Mouse (Mus musculus) hindbrain, embryonic 14.5 days (tissue): Measurements from ENCODE around the gene Btbd10. TPM values are rescaled to one million over a fixed set of nuclear protein-coding genes. Genes with fewer than 3 reads are reported as not detected.

Experiments
- ATAC-seq: fragments of 200-750 bp; cut with Nextera tagmentation; 2 replicates; pipeline ENCODE4 v1.8.0; 2017; ENCODE audit warnings: moderate number of reproducible peaks, mild to moderate bottlenecking, moderate TSS enrichment, moderate library complexity; ENCODE audit not compliant: low FRiP score
- DNase-seq: peaks from one replicate; pipeline ENCODE4 v3.0.0-alpha.2; 2015; ENCODE audit warnings: low spot score
- H3K27ac ChIP-seq: fragments of 300-500 bp; sonication (generic); 2 replicates; pipeline ENCODE4 v1.5.1; 2014; ENCODE audit warnings: mild to moderate bottlenecking, moderate library complexity
- H3K27me3 ChIP-seq: fragments of 300-500 bp; sonication (generic); 2 replicates; pipeline ENCODE4 v1.6.1; 2014; ENCODE audit warnings: mild to moderate bottlenecking, low read length, mixed read lengths; ENCODE audit not compliant: control insufficient read depth, insufficient read depth
- H3K36me3 ChIP-seq: fragments of 300-500 bp; sonication (generic); replicated peaks from 2 replicates; pipeline ENCODE4 v1.6.1; 2014; ENCODE audit not compliant: control insufficient read depth, insufficient read depth
- H3K4me1 ChIP-seq: fragments of 300-500 bp; sonication (generic); replicated peaks from 2 replicates; pipeline ENCODE4 v1.6.1; 2014; ENCODE audit warnings: antibody characterized with exemption, low read length, mixed read lengths; ENCODE audit not compliant: control insufficient read depth, insufficient read depth
- H3K4me2 ChIP-seq: fragments of 300-500 bp; sonication (generic); replicated peaks from 2 replicates; pipeline ENCODE4 v1.6.1; 2014; ENCODE audit warnings: mild to moderate bottlenecking, moderate library complexity
- H3K4me3 ChIP-seq: fragments of 300-500 bp; sonication (generic); replicated peaks from 2 replicates; pipeline ENCODE4 v1.5.1; 2014; ENCODE audit warnings: mild to moderate bottlenecking, low read length
- H3K9ac ChIP-seq: fragments of 300-500 bp; sonication (generic); 2 replicates; pipeline ENCODE4 v1.6.1; 2014
- H3K9me3 ChIP-seq: fragments of 300-500 bp; sonication (generic); 2 replicates; pipeline ENCODE4 v1.6.1; 2016; ENCODE audit warnings: low read length; ENCODE audit not compliant: control insufficient read depth
- whole genome bisulfite sequencing: fragments of 180-500 bp; shearing (Covaris S2); extraction: QIAGEN DNeasy Blood & Tissue Kit; methylation state at CpG from one replicate; pipeline ENCODE4 v1.1.7; 2014; 5-methylcytosine and 5-hydroxymethylcytosine counted together
- polyA plus RNA-seq: library from polyadenylated mRNA; unstranded; fragments of >200 nt; fragmentation: Nextera tagmentation; extraction: Ambion mirVana; gene quantifications from 2 replicates; pipeline ENCODE4 v1.2.1, GENCODE M21; 2014

Gene Btbd10
- polyA plus RNA-seq, 1 experiment from 2014 or later: 81.8 TPM

GRCm38 (mm10) chr7:113279246-113279645 is 89.9 kb downstream of the Btbd10 start:
- H3K36me3 ChIP-seq: peaks cover 10% of the 10 kb centered on the region; the same call in 1 of the 2 replicates
- ATAC-seq (no peak), DNase-seq (no peak)
- H3K9me3 ChIP-seq: no peaks in the 10 kb centered on the region
- H3K27ac ChIP-seq: no peak overlapping the region
- H3K27me3 ChIP-seq: no peaks in the 10 kb centered on the region
- no peaks in the 10 kb centered on the region for H3K4me1 ChIP-seq
- no peak overlapping the region for H3K4me2 ChIP-seq
- WGBS: 77% methylated on average over 2 of the region's 2 CpGs
- no peak overlapping the region for H3K4me3 ChIP-seq
- H3K9ac ChIP-seq: no peak overlapping the region

GRCm38 (mm10) chr7:113278493-113278892 is 90.7 kb downstream of the Btbd10 start:
- Histone ChIP-seq H3K4me3 (no peak overlapping the region), H3K36me3 (0 out of 2 replicates have a peak, but pooled peaks cover 3% of the 10 kb centered on the region), H3K4me2 (no peak overlapping the region), H3K9me3 (no peaks in the 10 kb centered on the region), H3K4me1 (no peaks in the 10 kb centered on the region), H3K27ac (no peak overlapping the region), H3K27me3 (no peaks in the 10 kb centered on the region), H3K9ac (no peak overlapping the region)
- DNase-seq (no peak), ATAC-seq (no peak)
- 86% methylated on average over 4 of the region's 4 CpGs for WGBS

- ATAC-seq: no peak
- Histone ChIP-seq H3K36me3 (no peaks in the 10 kb centered on the region), H3K4me1 (no peaks in the 10 kb centered on the region), H3K9ac (no peak overlapping the region), H3K4me2 (no peak overlapping the region), H3K27me3 (no peaks in the 10 kb centered on the region), H3K27ac (no peak overlapping the region), H3K9me3 (no peaks in the 10 kb centered on the region), H3K4me3 (no peak overlapping the region)
- DNase-seq: no peak
- WGBS: 74% methylated on average over 2 of the region's 2 CpGs
Observed at GRCm38 (mm10) chr7:113277245-113277644, 91.9 kb downstream of the Btbd10 start.

GRCm38 (mm10) chr7:113272338-113272997 is 96.7 kb downstream of the Btbd10 start:
- Histone ChIP-seq H3K36me3 (no peaks in the 10 kb centered on the region), H3K4me1 (0 out of 2 replicates have a peak, but pooled peaks cover 9% of the 10 kb centered on the region), H3K4me2 (no peak overlapping the region), H3K9ac (no peak overlapping the region), H3K4me3 (no peak overlapping the region), H3K27me3 (no peaks in the 10 kb centered on the region), H3K9me3 (no peaks in the 10 kb centered on the region), H3K27ac (no peak overlapping the region)
- WGBS: 80% methylated on average over 5 of the region's 6 CpGs
- DNase-seq: no peak
- peak; percentile 21; the same call in 1 of the 2 replicates for ATAC-seq

GRCm38 (mm10) chr7:113270991-113271390 is 98.2 kb downstream of the Btbd10 start:
- Histone ChIP-seq H3K27me3 (no peaks in the 10 kb centered on the region), H3K4me1 (0 out of 2 replicates have a peak, but pooled peaks cover 9% of the 10 kb centered on the region), H3K36me3 (no peaks in the 10 kb centered on the region), H3K4me2 (no peak overlapping the region), H3K4me3 (no peak overlapping the region), H3K27ac (no peak overlapping the region), H3K9me3 (no peaks in the 10 kb centered on the region), H3K9ac (no peak overlapping the region)
- DNase-seq (no peak), ATAC-seq (no peak)
- WGBS: 84% methylated on average over 2 of the region's 2 CpGs

GRCm38 (mm10) chr7:113270551-113270950 is 98.6 kb downstream of the Btbd10 start:
- no peak overlapping the region for H3K27ac ChIP-seq

GRCm38 (mm10) chr7:113269921-113270320 is 99.3 kb downstream of the Btbd10 start:
- H3K27me3 ChIP-seq: no peaks in the 10 kb centered on the region
- H3K4me3 ChIP-seq: no peak overlapping the region
- WGBS: 55% methylated on average over 3 of the region's 3 CpGs
- no peaks in the 10 kb centered on the region for H3K36me3 ChIP-seq
- no peak overlapping the region for H3K4me2 ChIP-seq
- H3K4me1 ChIP-seq: 0 out of 2 replicates have a peak, but pooled peaks cover 9% of the 10 kb centered on the region
- DNase-seq (no peak), ATAC-seq (no peak)
- no peak overlapping the region for H3K9ac ChIP-seq
- H3K27ac ChIP-seq: no peak overlapping the region
- no peaks in the 10 kb centered on the region for H3K9me3 ChIP-seq

More at GRCm38 (mm10) chr7:113270551-113270950, 98.6 kb downstream of the Btbd10 start:
- no peaks in the 10 kb centered on the region for H3K36me3 ChIP-seq
- no peak overlapping the region for H3K9ac ChIP-seq
- 63% methylated on average over 10 of the region's 10 CpGs for WGBS
- H3K4me1 ChIP-seq: 0 out of 2 replicates have a peak, but pooled peaks cover 9% of the 10 kb centered on the region
- no peak overlapping the region for H3K4me3 ChIP-seq
- ATAC-seq (no peak), DNase-seq (peak; percentile 38)
- no peaks in the 10 kb centered on the region for H3K9me3 ChIP-seq
- H3K4me2 ChIP-seq: no peak overlapping the region
- H3K27me3 ChIP-seq: no peaks in the 10 kb centered on the region

- no peaks in the 10 kb centered on the region for H3K27me3 ChIP-seq
- no peak overlapping the region for H3K4me3 ChIP-seq
- no peak overlapping the region for H3K9ac ChIP-seq
- H3K9me3 ChIP-seq: no peaks in the 10 kb centered on the region
- ATAC-seq (no peak), DNase-seq (no peak)
- no peaks in the 10 kb centered on the region for H3K36me3 ChIP-seq
- no peak overlapping the region for H3K27ac ChIP-seq
- no peak overlapping the region for H3K4me2 ChIP-seq
- 0 out of 2 replicates have a peak, but pooled peaks cover 9% of the 10 kb centered on the region for H3K4me1 ChIP-seq
Observed at GRCm38 (mm10) chr7:113269081-113269480, 100.1 kb downstream of the Btbd10 start.

- no peak overlapping the region for H3K4me2 ChIP-seq
- WGBS: 81% methylated on average over 9 of the region's 9 CpGs
- H3K9me3 ChIP-seq: no peaks in the 10 kb centered on the region
- peak; percentile 72 for DNase-seq
- H3K36me3 ChIP-seq: no peaks in the 10 kb centered on the region
- H3K9ac ChIP-seq: no peak overlapping the region
- H3K4me1 ChIP-seq: 0 out of 2 replicates have a peak, but pooled peaks cover 9% of the 10 kb centered on the region
- no peaks in the 10 kb centered on the region for H3K27me3 ChIP-seq
- ATAC-seq: no peak
- no peak overlapping the region for H3K4me3 ChIP-seq
- H3K27ac ChIP-seq: no peak overlapping the region
Observed at GRCm38 (mm10) chr7:113268287-113268686, 100.9 kb downstream of the Btbd10 start.
